Mouse (Mus musculus): ENCODE data around the gene Tfb1m. TPM values are rescaled to one million over a fixed set of nuclear protein-coding genes. Genes with fewer than 3 reads are reported as not detected.

Gene Tfb1m
- polyA plus RNA-seq, 1 experiment, result 10.7 TPM

- no peak overlapping the region for H3K27ac ChIP-seq (ENCODE audit: insufficient read depth, low read length)
- no peak for TF ChIP-seq CTCF (IDR thresholded peaks at IDR 0.05; ENCODE audit: borderline replicate concordance, insufficient read depth, low read length)
- no peak for TF ChIP-seq POLR2A (IDR thresholded peaks at IDR 0.05; ENCODE audit: low read depth, low read length)
- H3K4me3 ChIP-seq (ENCODE audit: insufficient read depth, low read length), result no peak overlapping the region
- H3K4me1 ChIP-seq (ENCODE audit: control insufficient read depth, insufficient read depth, low read length), result no peaks in the 10 kb centered on the region
Measured at GRCm38 (mm10) chr17:3483091-3483490, 74.5 kb downstream of the Tfb1m start.

GRCm38 (mm10) chr17:3481576-3482575, 75.7 kb downstream of the Tfb1m start:
- TF ChIP-seq CTCF (IDR thresholded peaks at IDR 0.05; ENCODE audit: borderline replicate concordance, insufficient read depth, low read length) (no peak), POLR2A (IDR thresholded peaks at IDR 0.05; ENCODE audit: low read depth, low read length) (no peak)
- Histone ChIP-seq H3K27ac (ENCODE audit: insufficient read depth, low read length) (no peak overlapping the region), H3K4me3 (ENCODE audit: insufficient read depth, low read length) (no peak overlapping the region), H3K4me1 (ENCODE audit: control insufficient read depth, insufficient read depth, low read length) (no peaks in the 10 kb centered on the region)

GRCm38 (mm10) chr17:3476546-3476945, 81.0 kb downstream of the Tfb1m start:
- no peaks in the 10 kb centered on the region for H3K4me1 ChIP-seq (ENCODE audit: control insufficient read depth, insufficient read depth, low read length)
- no peak for TF ChIP-seq CTCF (IDR thresholded peaks at IDR 0.05; ENCODE audit: borderline replicate concordance, insufficient read depth, low read length)
- H3K4me3 ChIP-seq (ENCODE audit: insufficient read depth, low read length), result no peak overlapping the region
- no peak overlapping the region; the same call in 1 of the 2 replicates for H3K27ac ChIP-seq (ENCODE audit: insufficient read depth, low read length)

GRCm38 (mm10) chr17:3472018-3472417, 85.6 kb downstream of the Tfb1m start:
- Histone ChIP-seq H3K27ac (ENCODE audit: insufficient read depth, low read length) (no peak overlapping the region), H3K4me3 (ENCODE audit: insufficient read depth, low read length) (no peak overlapping the region), H3K4me1 (ENCODE audit: control insufficient read depth, insufficient read depth, low read length) (no peaks in the 10 kb centered on the region)
- no peak for TF ChIP-seq CTCF (IDR thresholded peaks at IDR 0.05; ENCODE audit: borderline replicate concordance, insufficient read depth, low read length)
- TF ChIP-seq POLR2A (IDR thresholded peaks at IDR 0.05; ENCODE audit: low read depth, low read length), result no peak

Other genes starting within 250 kb of the Tfb1m start
- gene Tiam2, start 231.2 kb downstream of the Tfb1m start, polyA plus RNA-seq (2011; ENCODE audit: insufficient read length, low read depth, missing spikeins), result 16.7 and 22.1 TPM in 2 replicates
- 1.4 TPM in 1 of 2 replicates, not detected in the other for gene Cldn20, start 25.2 kb downstream of the Tfb1m start, polyA plus RNA-seq (2011; ENCODE audit: insufficient read length, low read depth, missing spikeins)
- gene Nox3, start 138.5 kb upstream of the Tfb1m start, polyA plus RNA-seq (2011; ENCODE audit: insufficient read length, low read depth, missing spikeins), result not detected in 2 replicates

Measured in embryonic fibroblast, embryonic 13.5 days (primary cell).